Mouse (Mus musculus) erythroblast, embryonic 14.5 days (primary cell): ENCODE data around the gene Wdr54. TPM values are rescaled to one million over a fixed set of nuclear protein-coding genes. Genes with fewer than 3 reads are reported as not detected.

Experiments used
- H3K27me3 ChIP-seq: 2 replicates; pipeline ENCODE4 v1.6.1; 2012; ENCODE audit warnings: inconsistent platforms; ENCODE audit not compliant: control insufficient read depth
- H3K36me3 ChIP-seq: 2 replicates; pipeline ENCODE4 v1.6.1; 2012; ENCODE audit warnings: mild to moderate bottlenecking, inconsistent platforms; ENCODE audit not compliant: control insufficient read depth
- H3K4me1 ChIP-seq: 2 replicates; pipeline ENCODE4 v1.6.1; 2012; ENCODE audit warnings: inconsistent platforms; ENCODE audit not compliant: control insufficient read depth
- H3K4me3 ChIP-seq: replicated peaks from 2 replicates; pipeline ENCODE3; 2012; ENCODE audit warnings: moderate library complexity, mild to moderate bottlenecking, inconsistent platforms
- H3K9me3 ChIP-seq: 2 replicates; pipeline ENCODE4 v1.6.1; 2012; ENCODE audit warnings: low read length, inconsistent platforms, mixed read lengths; ENCODE audit not compliant: control insufficient read depth
- GATA1 ChIP-seq: IDR thresholded peaks from 2 replicates; pipeline ENCODE4 v1.6.1; 2012; ENCODE audit warnings: low read length, inconsistent platforms, mixed read lengths
- TAL1 ChIP-seq: IDR thresholded peaks from 3 replicates; pipeline ENCODE4 v1.6.1; 2012; ENCODE audit warnings: low read length, inconsistent platforms, mixed read lengths
- polyA plus RNA-seq: library from polyadenylated mRNA; stranded (reverse); fragments of >175 nt; gene quantifications from 2 replicates; pipeline ENCODE4 v1.2.3, GENCODE M21; 2012

Gene Wdr54
- polyA plus RNA-seq, 1 experiment: 0.01 TPM

DNA sequence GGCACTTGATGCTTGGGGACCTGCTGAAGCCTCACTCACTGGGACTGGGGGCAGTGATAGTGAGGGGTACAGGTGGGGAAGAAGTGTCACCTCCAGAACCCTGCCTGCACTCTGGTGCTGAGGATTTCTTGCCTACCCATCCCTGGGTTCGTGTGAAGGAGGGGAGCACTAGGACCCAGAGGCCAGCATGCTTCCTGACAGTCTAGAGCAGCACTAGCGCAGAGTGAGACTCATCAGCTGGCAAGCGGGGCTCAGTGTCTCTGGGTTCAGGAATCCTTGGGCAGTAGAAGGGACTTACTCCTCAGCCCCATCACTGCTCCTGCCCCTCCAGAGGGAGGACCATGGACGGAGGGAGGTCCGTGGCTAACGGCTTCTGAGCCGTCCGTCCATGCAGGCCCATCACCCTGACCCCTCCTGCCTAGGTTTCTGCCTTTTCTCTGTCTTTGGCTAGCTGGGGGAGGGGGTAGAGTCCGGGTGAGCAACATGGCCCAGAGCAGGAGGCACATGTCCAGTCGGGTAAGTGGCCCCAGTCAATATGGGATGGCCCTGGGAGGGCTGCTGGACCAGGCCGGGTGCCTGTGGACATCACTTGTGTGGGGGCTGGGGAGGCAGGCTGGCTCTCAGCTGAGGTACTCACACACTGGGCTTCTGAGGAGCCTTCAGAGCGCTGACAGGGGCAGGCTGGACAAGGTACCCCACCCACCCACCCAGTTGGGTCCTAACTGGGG is 23.4 kb upstream of the Wdr54 start:
- Histone ChIP-seq H3K9me3 (no peaks in the 10 kb centered on the region), H3K36me3 (peaks cover 42% of the 10 kb centered on the region), H3K4me1 (peaks cover 10% of the 10 kb centered on the region), H3K27me3 (no peaks in the 10 kb centered on the region), H3K4me3 (no peak overlapping the region)
- no peak for TF ChIP-seq TAL1
- TF ChIP-seq GATA1: no peak

DNA sequence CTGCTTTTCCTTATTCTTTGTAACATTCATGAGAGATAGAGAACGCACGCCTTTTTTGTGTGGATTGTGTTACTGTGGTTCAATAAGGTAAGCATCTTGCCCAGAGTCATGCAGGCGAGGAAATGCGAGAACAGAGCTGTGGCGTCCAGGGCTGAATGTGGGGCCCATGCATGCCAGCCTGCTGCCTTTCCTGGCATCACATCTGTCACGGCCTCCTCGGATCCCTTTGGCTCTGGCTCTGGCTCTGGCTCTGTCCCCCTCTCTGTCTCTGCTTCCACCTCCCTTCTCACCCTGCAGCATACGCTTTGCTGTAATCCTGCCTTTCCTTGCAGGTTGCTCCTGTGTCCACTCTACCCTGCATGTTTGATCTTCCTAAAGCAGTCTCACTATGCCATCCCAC is 19.8 kb upstream of the Wdr54 start:
- TF ChIP-seq GATA1 (no peak), TAL1 (no peak)
- Histone ChIP-seq H3K4me1 (peaks cover 10% of the 10 kb centered on the region), H3K27me3 (no peaks in the 10 kb centered on the region), H3K36me3 (peaks cover 20% of the 10 kb centered on the region), H3K9me3 (no peaks in the 10 kb centered on the region), H3K4me3 (no peak overlapping the region)

DNA sequence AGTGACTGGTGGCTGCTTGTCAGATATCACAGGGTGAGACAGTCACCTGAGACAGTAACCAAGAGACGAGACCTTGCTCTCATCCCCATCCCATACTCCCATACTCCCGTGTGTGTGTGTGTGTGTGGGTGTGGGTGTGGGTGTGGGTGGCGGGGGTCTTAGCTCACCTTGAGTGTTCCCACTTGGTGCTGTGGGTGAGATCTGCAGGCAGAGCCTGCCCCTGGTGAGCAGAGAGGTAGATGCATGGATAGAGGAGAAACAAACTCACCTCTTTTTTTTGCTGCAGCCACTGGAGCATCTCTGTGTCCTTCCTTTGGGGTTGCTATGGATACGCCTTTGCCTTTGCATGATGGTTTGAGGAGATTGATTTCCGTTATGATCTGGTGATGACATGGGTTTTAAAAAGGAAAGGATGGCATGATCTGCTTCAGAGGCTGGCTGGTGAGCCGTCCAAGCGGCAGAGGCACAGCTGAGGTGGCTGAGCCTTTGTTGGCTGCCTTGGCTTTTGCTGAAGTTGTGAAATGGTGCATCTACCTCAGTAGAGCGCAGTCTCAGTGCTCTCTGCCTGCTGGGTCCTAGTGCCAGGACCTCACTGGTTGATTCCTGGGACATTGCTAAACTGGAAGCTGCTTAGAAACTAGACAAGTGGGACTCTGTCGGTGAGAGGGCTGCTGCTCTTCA is 16.2 kb upstream of the Wdr54 start:
- no peak for TF ChIP-seq GATA1
- no peak for TF ChIP-seq TAL1
- Histone ChIP-seq H3K4me1 (peaks cover 23% of the 10 kb centered on the region), H3K27me3 (no peaks in the 10 kb centered on the region), H3K9me3 (no peaks in the 10 kb centered on the region), H3K4me3 (no peak overlapping the region), H3K36me3 (peaks cover 23% of the 10 kb centered on the region)

DNA sequence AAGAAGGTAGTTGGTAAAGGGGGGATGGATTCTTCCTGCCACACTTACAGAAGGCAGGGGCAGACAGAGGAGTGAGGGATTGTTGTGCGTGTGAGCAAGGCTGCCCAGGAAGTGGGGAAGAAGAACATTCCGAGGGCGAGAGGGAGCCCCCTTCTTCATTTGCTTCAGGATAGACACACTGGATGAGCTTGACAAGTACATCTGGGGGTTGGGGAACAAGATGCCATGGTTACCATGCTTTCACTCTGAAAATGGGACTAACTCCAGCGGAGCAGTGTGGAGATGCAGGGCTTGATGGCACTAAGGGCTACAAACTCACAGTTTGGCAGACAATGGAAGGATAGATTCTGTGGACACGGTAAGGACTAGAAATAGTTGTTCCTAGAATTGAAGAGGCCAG is 14.9 kb upstream of the Wdr54 start:
- H3K9me3 ChIP-seq: no peaks in the 10 kb centered on the region
- no peak for TF ChIP-seq GATA1
- no peak for TF ChIP-seq TAL1
- no peak overlapping the region for H3K4me3 ChIP-seq
- H3K27me3 ChIP-seq: no peaks in the 10 kb centered on the region
- H3K36me3 ChIP-seq: peaks cover 20% of the 10 kb centered on the region
- peaks cover 32% of the 10 kb centered on the region for H3K4me1 ChIP-seq

DNA sequence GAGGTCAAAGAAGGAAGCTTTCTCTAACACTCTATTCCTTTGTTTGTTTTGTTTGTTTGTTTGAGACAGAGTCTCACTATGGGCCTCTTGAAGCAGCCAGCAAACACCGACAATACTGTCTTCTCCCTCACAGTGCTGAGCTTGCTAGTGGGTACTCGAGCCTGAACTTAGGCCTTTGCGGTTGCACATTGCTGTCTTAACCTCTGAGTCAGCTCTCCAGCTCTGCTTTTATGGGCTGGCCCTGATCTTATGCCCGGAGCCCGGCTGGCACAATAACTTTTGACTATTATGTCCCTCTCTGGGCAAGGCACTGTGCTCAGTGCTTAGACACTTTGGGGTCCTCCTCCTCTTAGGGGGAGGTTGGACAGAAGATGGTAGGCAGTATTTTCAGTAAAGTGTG is 13.7 kb upstream of the Wdr54 start:
- Histone ChIP-seq H3K4me1 (peaks cover 35% of the 10 kb centered on the region), H3K36me3 (peaks cover 16% of the 10 kb centered on the region), H3K27me3 (no peaks in the 10 kb centered on the region), H3K4me3 (no peak overlapping the region), H3K9me3 (no peaks in the 10 kb centered on the region)
- TF ChIP-seq TAL1 (no peak), GATA1 (no peak)

DNA sequence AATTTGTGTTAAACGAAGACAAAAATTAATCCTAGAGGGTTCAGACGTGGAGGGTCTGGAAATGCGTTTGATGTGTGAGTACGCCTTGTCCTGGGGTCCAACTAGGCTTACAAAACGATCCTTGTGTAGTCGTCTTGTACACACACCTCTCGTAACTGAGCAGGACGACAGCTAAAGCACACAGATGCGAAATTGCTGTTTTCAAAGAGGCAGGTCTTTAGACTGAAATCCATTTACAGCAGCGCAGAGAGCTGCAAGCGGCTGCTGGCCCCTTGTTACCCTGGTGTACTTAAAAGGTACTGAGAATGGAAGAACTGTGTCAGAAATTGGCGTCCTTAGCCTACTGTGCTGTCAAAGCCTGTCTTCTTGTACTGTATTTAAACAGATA is 10.0 kb upstream of the Wdr54 start:
- Histone ChIP-seq H3K4me3 (peak overlapping the region; percentile 78), H3K9me3 (peaks cover 7% of the 10 kb centered on the region; the same call in 1 of the 2 replicates), H3K4me1 (peaks cover 52% of the 10 kb centered on the region), H3K27me3 (peaks cover 32% of the 10 kb centered on the region), H3K36me3 (peaks cover 13% of the 10 kb centered on the region)
- TF ChIP-seq GATA1 (no peak), TAL1 (no peak)

DNA sequence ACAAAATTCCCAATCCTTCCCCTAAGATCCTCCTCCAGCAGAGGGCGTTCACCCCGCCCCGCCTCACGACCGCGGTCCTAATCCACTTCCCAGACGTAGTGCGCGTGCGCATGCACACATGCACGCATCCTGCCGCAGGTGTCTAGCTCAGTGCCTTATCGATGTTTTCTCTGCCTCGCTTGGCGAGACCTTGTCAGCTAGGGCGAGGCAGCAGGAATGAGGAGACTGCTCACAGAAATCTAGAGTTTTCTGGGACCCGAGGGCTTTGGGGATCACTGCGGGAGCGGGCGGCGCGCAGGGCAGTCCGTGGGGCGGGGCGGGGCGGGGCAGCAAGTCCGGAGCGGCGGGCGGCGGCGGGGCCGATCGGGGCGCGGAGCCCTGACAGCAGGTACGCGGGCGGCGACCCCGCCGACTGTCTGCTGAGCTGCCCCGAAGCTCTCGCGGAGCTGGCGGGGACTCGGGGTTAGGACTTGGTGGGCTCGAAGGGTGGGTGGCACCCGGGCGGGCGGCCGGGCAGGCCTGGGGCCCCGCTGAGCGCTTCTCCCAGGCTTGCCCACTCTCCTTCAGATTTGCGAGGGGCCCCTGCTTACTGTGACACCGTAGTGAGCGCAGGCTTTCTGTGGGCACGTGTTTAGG is 9.5 kb upstream of the Wdr54 start, which contains the start of gene Dctn1:
Gene Dctn1, plus strand, starts transcription at position 314 of the 636 bp plus-strand sequence.
- Histone ChIP-seq H3K9me3 (peaks cover 7% of the 10 kb centered on the region; the same call in 1 of the 2 replicates), H3K4me3 (peak within 1 kb of the TSS; percentile 78), H3K36me3 (peaks cover 11% of the 10 kb centered on the region), H3K27me3 (peaks cover 37% of the 10 kb centered on the region), H3K4me1 (peaks cover 52% of the 10 kb centered on the region)
- TF ChIP-seq TAL1 (no peak), GATA1 (no peak)

DNA sequence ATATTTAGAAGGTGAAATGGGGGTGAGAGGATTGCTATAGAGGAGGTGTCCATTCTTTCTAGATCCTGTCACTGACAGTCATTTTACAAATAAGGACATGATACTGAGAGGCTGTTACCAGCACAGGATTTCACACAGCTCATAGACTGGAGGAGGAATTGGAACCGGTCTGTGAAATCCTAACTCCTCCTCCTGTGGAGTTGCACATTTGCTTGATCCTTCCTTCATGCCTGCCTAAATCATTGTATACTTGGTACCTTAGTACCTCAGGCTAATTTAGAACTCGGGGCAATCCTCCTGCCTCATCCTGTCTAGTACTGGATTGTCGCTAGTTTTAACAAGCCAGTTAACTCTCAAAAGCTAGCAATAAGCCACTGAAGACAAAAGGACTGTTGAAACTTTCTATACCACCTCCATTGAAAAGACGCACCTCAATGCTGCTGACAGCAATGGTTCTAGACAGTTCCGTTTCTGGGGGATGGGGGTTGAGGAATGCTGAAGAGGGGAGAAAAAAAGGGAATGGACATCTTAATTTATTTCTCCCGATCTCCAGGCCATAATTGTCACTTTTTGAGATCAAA is 8.9 kb upstream of the Wdr54 start:
- peaks cover 7% of the 10 kb centered on the region; the same call in 1 of the 2 replicates for H3K9me3 ChIP-seq
- TF ChIP-seq TAL1: no peak
- no peak for TF ChIP-seq GATA1
- H3K4me1 ChIP-seq: peaks cover 52% of the 10 kb centered on the region
- peaks cover 11% of the 10 kb centered on the region for H3K36me3 ChIP-seq
- peak overlapping the region; percentile 78 for H3K4me3 ChIP-seq
- peaks cover 43% of the 10 kb centered on the region for H3K27me3 ChIP-seq

DNA sequence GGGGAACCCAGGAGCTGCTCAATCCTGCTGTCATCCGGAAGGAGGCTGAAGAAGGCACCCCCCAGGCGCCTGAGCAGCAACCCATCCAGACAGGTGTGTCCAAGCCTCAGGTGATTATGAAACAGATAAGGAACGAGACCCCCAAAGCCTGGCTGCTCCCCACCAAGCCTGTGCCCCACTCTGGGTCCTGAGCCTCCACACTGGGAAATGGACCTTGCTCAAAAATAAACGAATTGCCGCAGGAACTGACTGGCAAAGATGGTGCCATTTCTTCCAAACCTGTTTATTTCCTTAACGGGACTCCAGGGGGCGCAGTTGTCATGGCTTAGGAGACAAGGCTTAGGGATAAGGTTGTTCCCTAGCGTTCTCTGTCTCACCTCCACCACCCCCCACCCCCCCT is 6.5 kb upstream of the Wdr54 start:
- Histone ChIP-seq H3K27me3 (peaks cover 50% of the 10 kb centered on the region), H3K9me3 (peaks cover 7% of the 10 kb centered on the region; the same call in 1 of the 2 replicates), H3K4me3 (peak overlapping the region; percentile 39), H3K4me1 (peaks cover 36% of the 10 kb centered on the region), H3K36me3 (peaks cover under 1% of the 10 kb centered on the region; the same call in 1 of the 2 replicates)
- TF ChIP-seq TAL1: no peak
